Mouse (Mus musculus) hindlimb bud, embryonic 11.5 days (tissue): ENCODE measurements around the gene A430089I19Rik.
"Not testable (repeated sequence)": the region's sequence is repeated elsewhere in the genome, so short reads cannot be mapped to it uniquely, and the experiment has no call there.

Experiments
- DNase-seq: peaks from one replicate; pipeline ENCODE4 v3.0.0-alpha.2; 2012; ENCODE audit warnings: low read depth, low spot score; ENCODE audit errors: extremely low spot score

The A430089I19Rik gene

GRCm38 (mm10) chr5:94306696-94307095 is at the start of gene A430089I19Rik:
Gene A430089I19Rik (minus strand): TSS chr5:94306796.
- DNase-seq: not testable (repeated sequence)

- not testable (repeated sequence) for DNase-seq
These were observed 32.9 kb upstream of the A430089I19Rik start, which contains the start of gene AA792892 for GRCm38 (mm10) chr5:94339449-94339848. Gene AA792892 (plus strand): TSS chr5:94339749.

- DNase-seq: not testable (repeated sequence)
These were observed 7.5 kb upstream of the A430089I19Rik start, which contains the start of gene Gm6502 for GRCm38 (mm10) chr5:94314135-94314534. Gene Gm6502 (plus strand): TSS chr5:94314435.
